ENCODE assay signal across 10 mouse cellular contexts in genomic region chr7:72165726-72166701, GRCm38 (mm10).
DNase-seq lines count a peak whose midpoint lies in the region; ATAC-seq and TF ChIP-seq lines count a peak whose summit lies in the region.
"Had no signal": no experiment of that assay in that cellular context is flagged by ENCODE, and none has a peak within 500 bp of the region (broad histone marks: within the 10 kb centered on the region; RNA-seq: fewer than 3 reads in every experiment).

No protein-coding gene starts in this region.

- 42% methylated on average over 13 of the region's 13 CpGs for WGBS in liver, postnatal 0 days (ENCODE audit: insufficient replicate concordance)
- WGBS in midbrain, embryonic 16.5 days, result 89% methylated on average over 13 of the region's 13 CpGs

- TF ChIP-seq CTCF in liver, postnatal 0 days (IDR thresholded peaks at IDR 0.05; ENCODE audit: low read depth), result no peak

- H3K4me3 ChIP-seq in liver, postnatal 0 days (ENCODE audit: low read depth, low read length), result no peak overlapping the region
- no peak overlapping the region for H3K4me3 ChIP-seq in midbrain, embryonic 16.5 days (ENCODE audit: low read depth, low read length)
- H3K4me3 ChIP-seq: forebrain, embryonic 15.5 days; layer of hippocampus, adult 2 months; liver, embryonic 15.5 days had no signal

- no peaks in the 10 kb centered on the region for H3K4me1 ChIP-seq in liver, postnatal 0 days (ENCODE audit: insufficient read depth)
- H3K4me1 ChIP-seq in midbrain, embryonic 16.5 days (ENCODE audit: control insufficient read depth, insufficient read depth, low read length), result no peaks in the 10 kb centered on the region
- H3K4me1 ChIP-seq: forebrain, embryonic 15.5 days; liver, embryonic 15.5 days had no signal

- no peak overlapping the region for H3K27ac ChIP-seq in liver, postnatal 0 days (ENCODE audit: low read depth)
- H3K27ac ChIP-seq in midbrain, embryonic 16.5 days (ENCODE audit: low read length), result no peak overlapping the region
- H3K27ac ChIP-seq: forebrain, embryonic 15.5 days; layer of hippocampus, adult 2 months; liver, embryonic 15.5 days had no signal

- no peak for ATAC-seq in liver, postnatal 0 days
- ATAC-seq in midbrain, embryonic 16.5 days, result no peak
- ATAC-seq: forebrain, embryonic 15.5 days had no signal

- H3K36me3 ChIP-seq in liver, postnatal 0 days (replicated peaks; ENCODE audit: insufficient read depth, low read length), result peaks cover 8% of the 10 kb centered on the region; the same call in 1 of the 2 replicates
- H3K36me3 ChIP-seq in midbrain, embryonic 16.5 days (ENCODE audit: control insufficient read depth, insufficient read depth, low read length), result no peaks in the 10 kb centered on the region
- H3K36me3 ChIP-seq: forebrain, embryonic 15.5 days; liver, embryonic 15.5 days had no signal

- H3K27me3 ChIP-seq in liver, postnatal 0 days (ENCODE audit: insufficient read depth, low read length), result no peaks in the 10 kb centered on the region
- H3K27me3 ChIP-seq in midbrain, embryonic 16.5 days (ENCODE audit: control insufficient read depth, insufficient read depth, low read depth, low read length), result no peaks in the 10 kb centered on the region
- H3K27me3 ChIP-seq: forebrain, embryonic 15.5 days; liver, embryonic 15.5 days had no signal

- TF ChIP-seq EP300 in liver, postnatal 0 days (IDR thresholded peaks at IDR 0.05; ENCODE audit: low read depth), result peak; percentile 44; the same call in 1 of the 2 replicates

- H3K9ac ChIP-seq in liver, postnatal 0 days (replicated peaks), result no peak overlapping the region
- no peak overlapping the region for H3K9ac ChIP-seq in midbrain, embryonic 16.5 days (ENCODE audit: low read depth, low read length)
- H3K9ac ChIP-seq: forebrain, embryonic 15.5 days; liver, embryonic 15.5 days had no signal

- H3K9me3 ChIP-seq in liver, postnatal 0 days (ENCODE audit: low read length), result no peaks in the 10 kb centered on the region
- H3K9me3 ChIP-seq in midbrain, embryonic 16.5 days (replicated peaks; ENCODE audit: control insufficient read depth, low read length, poor library complexity, severe bottlenecking), result no peaks in the 10 kb centered on the region
- H3K9me3 ChIP-seq: forebrain, embryonic 15.5 days; liver, embryonic 15.5 days had no signal

- no peak overlapping the region for H3K4me2 ChIP-seq in liver, postnatal 0 days (ENCODE audit: low read depth, low read length)
- no peak overlapping the region for H3K4me2 ChIP-seq in midbrain, embryonic 16.5 days (ENCODE audit: low read length)
- H3K4me2 ChIP-seq: forebrain, embryonic 15.5 days; liver, embryonic 15.5 days had no signal

- DNase-seq in urinary bladder, postnatal 14 days (ENCODE audit: low spot score), result peak; percentile 16
- DNase-seq in urinary bladder, postnatal 25 days (ENCODE audit: low spot score), result no peak
- peak; percentile 43 for DNase-seq in heart, postnatal 4 days
- DNase-seq in liver, postnatal 0 days, result no peak
- DNase-seq in right cerebral cortex, postnatal 25 days, result no peak
- DNase-seq in right cerebral cortex, postnatal 4 days, result no peak

Comparison
In these comparisons a context has a peak if more than half of its experiments do, and no peak if none do; other contexts are left out.
1. DNase-seq: peak in urinary bladder, postnatal 14 days (single experiment) and heart, postnatal 4 days (single experiment); none in urinary bladder, postnatal 25 days (single experiment), liver, postnatal 0 days (single experiment), right cerebral cortex, postnatal 25 days (single experiment) and right cerebral cortex, postnatal 4 days (single experiment).